Mouse (Mus musculus) kidney, adult 18-20 months (tissue): ENCODE data around the gene Gpr107.

Source experiments
- DNase-seq: peaks from one replicate; pipeline ENCODE4 v3.0.0; 2021

The Gpr107 gene

DNA sequence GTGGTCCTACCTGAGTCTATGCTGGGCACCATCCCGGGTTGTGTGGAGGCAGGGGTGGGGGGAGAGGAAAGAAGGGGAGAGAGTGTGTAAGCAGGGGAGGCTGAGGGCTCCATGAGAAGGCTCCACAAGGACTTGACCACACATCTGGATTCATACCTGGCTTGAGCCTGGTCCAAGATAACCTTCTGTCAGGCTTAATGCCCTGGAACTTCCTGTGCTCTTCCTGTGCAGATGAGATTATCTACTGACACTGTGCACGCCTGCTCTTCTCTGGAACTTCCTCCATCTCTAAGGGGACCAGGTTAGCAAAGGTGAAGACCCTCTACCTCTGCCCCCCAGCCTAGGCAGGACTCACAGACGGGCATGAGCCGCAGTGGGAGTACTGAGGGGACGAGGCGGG lies 96.7 kb downstream of the Gpr107 start:
- DNase-seq, result no peak

GRCm38 (mm10) chr2:31252167-31252566 lies 100.1 kb downstream of the Gpr107 start:
- DNase-seq, result peak; percentile 58

GRCm38 (mm10) chr2:31253463-31253862 lies 101.3 kb downstream of the Gpr107 start:
- peak; percentile 21 for DNase-seq

DNA sequence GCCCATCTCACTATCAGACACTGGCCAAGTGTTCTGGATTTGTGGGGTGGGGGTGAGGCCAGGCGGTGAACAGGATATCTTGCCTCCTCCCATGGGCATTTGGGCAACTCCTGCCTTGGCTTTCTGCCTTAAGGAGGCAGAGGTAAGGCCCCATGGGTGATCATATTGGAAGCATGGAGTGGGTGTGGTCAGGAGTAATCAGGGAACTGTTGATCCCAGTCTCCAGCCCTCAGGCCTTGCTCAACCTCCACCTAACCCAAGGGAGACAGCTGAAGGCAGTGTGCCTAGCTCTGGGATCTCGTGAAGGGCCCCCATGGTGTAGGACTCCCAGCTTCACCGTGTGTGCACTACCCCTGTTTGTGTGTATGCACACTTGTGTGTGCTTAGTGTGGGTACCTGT lies 102.7 kb downstream of the Gpr107 start:
- no peak for DNase-seq

DNA sequence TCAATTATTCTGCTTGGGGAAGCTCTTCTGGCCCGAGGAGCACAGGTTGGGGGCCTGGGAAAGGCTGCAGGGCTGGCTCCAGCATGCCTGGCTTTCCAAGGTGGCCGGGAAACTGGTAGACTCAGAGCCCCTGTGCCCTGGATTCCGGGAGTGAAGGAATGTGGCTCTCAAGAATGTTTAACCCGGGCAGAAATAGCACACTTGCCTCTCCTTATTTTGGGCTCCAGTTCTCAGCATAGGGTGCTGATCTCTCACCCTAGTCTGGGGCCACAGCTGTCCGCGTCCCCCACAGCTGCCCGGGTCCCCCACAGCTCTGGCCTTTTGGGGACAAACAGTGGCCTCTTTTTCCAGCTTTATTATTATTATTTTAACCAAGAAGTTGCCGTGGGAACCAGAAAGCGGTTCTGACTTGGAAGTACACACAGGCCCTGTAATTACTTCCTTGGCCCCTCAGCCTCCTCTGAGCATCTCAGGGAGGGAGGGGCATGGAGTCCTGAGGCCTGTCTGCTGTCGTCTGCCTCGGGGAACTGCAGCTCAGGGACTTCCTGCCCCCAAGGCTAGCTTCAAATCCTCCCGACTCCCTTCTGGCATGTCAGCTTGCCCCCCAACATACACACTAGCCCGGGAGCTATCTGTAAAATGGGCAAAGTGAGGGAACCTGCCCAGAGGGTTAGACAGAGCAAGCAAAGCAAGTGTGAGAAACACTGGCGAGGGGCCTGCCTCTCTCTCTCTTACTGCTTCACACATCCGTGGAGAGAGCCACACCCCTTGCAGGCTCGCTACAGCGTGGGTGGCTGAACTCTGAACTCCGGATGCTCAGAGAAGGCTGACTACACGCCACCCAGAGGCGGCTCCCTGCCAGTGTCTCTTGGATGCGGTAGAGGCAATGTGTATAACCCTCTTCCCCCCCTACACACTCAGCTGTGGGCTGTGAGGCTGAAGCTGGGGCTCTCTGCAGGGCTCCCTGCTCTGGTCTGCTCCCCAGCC lies 104.1 kb downstream of the Gpr107 start:
- peak; percentile 68 for DNase-seq

DNA sequence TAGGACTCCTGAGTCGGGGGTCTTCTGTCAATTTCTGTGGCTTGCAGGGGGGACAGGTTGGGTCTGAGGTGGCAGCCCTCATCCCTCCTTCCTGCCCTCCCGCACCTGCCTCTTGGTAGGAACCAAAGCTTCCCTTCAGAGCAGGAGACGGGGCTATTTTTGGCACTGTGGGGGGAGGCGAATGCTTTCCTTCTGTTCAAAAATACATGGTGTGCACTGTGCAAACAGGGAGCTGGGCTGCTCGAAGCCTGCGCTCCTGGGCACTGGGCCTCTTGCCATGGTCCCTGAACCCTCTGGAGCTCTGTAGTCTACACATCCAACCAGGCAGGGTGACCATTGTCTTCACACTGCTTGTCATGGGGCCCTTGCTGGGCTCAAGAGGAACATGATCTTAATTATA lies 105.0 kb downstream of the Gpr107 start:
- DNase-seq, result no peak

GRCm38 (mm10) chr2:31258609-31259366 lies 106.7 kb downstream of the Gpr107 start:
- DNase-seq, result peak; percentile 86

- DNase-seq, result no peak
Measured at GRCm38 (mm10) chr2:31259367-31259920, 107.3 kb downstream of the Gpr107 start.

DNA sequence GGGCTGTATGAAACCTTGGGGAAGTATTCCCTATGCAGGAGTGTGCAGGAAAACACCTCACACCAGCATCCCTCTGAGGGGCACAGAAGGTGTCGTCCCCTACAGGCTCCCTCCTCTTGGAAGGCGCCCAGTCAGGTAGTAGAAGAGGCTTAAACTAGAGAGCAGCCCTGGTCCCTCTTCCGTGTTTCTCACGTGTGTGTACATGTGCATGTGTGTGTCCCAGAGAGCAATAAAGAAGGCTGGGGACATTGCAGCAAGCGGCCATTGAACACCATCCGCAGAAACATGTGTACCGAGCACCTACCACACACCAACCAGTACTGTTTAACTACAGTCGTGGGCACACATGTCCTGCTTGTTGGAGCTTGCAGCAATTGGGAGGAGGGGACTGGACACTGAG lies 108.4 kb downstream of the Gpr107 start:
- no peak for DNase-seq

DNA sequence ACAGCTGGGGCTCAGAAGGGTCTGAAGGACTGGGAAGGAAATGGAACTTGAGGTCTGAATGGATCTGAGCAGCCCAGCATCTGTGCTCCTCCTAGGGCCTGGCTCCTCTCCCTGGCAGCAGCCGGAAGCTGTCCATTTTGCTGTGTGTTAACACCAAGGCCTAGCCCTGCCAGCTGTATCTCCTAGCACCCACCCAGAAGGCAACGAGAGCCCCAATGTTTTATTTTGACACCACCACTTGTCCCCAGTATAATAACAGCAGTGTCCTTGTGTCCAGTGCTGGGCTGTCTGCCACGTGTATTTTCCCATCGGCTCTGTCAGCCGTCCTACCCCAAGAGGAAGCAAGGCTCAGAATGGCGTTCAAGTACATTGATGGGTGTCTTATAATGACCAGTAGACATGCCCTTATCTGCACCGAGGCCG lies 110.9 kb downstream of the Gpr107 start:
- no peak for DNase-seq

DNA sequence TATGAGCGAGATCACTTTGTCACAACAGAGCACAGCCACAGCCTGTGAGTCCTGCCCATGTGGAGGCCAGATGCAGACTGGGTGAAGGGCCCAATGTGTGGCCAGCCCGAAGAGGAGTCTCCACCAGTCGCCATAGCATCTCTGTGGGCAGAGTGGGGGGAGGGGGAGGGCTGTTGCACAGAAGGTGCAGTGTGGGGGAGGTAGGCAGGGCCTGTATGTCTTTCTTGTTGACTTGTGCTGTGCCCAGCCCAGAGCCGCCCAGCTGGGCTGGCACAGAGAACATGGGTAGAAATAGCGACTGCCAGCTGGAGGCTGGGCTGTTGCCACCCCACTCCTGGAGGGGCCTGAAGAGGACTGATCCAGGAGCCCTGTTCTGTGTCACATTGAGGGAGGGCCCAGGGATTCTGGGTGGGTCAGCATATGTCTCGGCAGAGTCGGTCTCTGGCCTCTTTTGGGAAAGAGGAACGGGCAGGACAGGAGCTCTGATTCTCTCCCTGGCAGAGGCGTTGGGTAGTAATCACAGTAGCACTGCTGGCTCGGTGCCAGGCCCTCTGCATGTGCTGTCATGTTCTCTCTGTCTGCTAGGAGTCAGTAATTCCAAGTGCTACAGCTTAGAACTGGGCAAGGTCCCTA lies 111.7 kb downstream of the Gpr107 start:
- peak; percentile 58 for DNase-seq

DNA sequence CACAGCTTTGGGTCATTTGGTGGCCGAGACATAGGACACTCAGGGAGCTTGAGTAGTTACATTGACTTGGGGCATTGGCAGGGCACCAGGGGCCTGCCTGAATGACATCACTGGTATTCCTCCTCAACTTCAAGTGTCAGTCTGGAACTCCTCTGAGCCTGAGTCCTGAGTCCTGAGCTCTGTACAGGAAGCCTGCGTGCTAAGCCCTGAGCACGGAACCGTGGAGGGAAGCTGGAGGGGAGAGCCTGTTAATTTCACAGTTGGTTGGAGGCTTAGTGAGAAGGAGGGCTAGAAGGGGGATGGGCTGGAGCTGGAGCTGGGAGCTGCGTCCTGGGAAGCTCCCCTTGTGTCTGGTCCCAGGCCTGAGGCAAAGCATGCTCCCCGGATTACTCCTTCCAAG lies 115.3 kb downstream of the Gpr107 start:
- DNase-seq, result no peak
